Mouse (Mus musculus): ENCODE results near the gene Wnt5a. TPM values are rescaled to one million over a fixed set of nuclear protein-coding genes. Genes with fewer than 3 reads are reported as not detected.

Gene Wnt5a
- polyA plus RNA-seq, 1 experiment from 2014 or later = 0.14 TPM

GRCm38 (mm10) chr14:28507471-28507870, 2.9 kb downstream of the Wnt5a start:
- peak overlapping the region; percentile 82 for H3K4me2 ChIP-seq (ENCODE audit: low read depth, low read length)
- no peaks in the 10 kb centered on the region for H3K36me3 ChIP-seq (replicated peaks; ENCODE audit: insufficient read depth, low read length)
- H3K4me1 ChIP-seq (ENCODE audit: insufficient read depth) = peaks cover 3% of the 10 kb centered on the region; the same call in 1 of the 2 replicates
- H3K9me3 ChIP-seq (ENCODE audit: low read length) = no peaks in the 10 kb centered on the region
- H3K27me3 ChIP-seq (ENCODE audit: insufficient read depth, low read length) = peaks cover 94% of the 10 kb centered on the region
- H3K27ac ChIP-seq (ENCODE audit: low read depth) = no peak overlapping the region
- H3K9ac ChIP-seq (replicated peaks) = no peak overlapping the region
- peak; percentile 62 for DNase-seq
- peak overlapping the region; percentile 54 for H3K4me3 ChIP-seq (ENCODE audit: low read depth, low read length)
- no peak for ATAC-seq
- TF ChIP-seq CTCF (IDR thresholded peaks at IDR 0.05; ENCODE audit: low read depth) = peak; percentile 75
- TF ChIP-seq EP300 (IDR thresholded peaks at IDR 0.05; ENCODE audit: low read depth) = no peak
- WGBS (ENCODE audit: insufficient replicate concordance) = under 1% methylated on average over 18 of the region's 18 CpGs

DNA sequence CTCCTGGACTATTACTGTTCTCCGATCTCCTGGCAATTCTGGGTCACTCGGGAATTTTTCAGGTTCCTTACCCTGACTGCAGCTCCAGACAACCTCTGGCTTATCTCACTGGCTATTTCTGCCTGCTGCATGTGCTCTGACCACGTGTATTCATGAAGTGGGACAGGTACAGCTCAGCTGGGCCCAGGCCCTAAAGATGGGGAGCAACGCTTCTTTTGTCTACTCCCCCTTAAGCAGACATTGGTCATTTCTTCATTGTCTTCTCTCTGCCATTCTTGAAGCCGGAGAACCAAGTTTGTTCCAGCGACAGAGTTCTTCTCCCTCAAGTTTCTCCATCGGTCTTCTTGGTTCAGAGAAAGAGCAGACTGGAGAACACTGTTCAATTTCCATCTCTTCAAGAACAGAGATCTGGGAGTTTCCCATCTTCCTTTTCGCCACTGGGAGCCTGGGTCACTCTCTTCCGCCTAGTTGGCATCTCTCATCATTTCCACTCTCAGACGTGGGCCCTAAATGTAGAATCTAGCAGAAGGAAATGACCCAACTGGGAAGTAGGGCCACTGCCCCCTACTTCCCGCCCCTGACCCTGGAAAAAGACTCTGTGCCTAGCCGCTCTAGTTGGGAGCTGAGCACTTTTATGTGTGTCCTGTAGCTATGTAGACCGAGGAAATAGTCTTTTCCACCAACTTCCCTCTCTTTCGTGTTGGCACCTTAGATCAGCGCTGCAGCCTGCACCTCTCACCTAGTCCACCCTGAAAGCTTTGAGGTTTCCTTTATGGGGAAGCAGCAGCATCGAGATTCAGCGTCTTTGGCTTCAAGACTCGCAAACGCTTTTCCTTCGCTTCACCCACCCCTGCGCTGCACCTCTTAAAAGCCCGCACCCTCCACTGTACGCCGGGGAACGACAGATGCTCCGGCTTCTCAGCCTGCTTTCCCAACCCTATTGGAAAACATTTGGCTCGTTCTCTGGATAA, 4.0 kb downstream of the Wnt5a start:
- Histone ChIP-seq H3K4me3 (ENCODE audit: low read depth, low read length) (no peak overlapping the region), H3K27me3 (ENCODE audit: insufficient read depth, low read length) (peaks cover 93% of the 10 kb centered on the region), H3K9me3 (ENCODE audit: low read length) (no peaks in the 10 kb centered on the region), H3K27ac (ENCODE audit: low read depth) (no peak overlapping the region), H3K4me2 (ENCODE audit: low read depth, low read length) (no peak overlapping the region), H3K4me1 (ENCODE audit: insufficient read depth) (peaks cover 3% of the 10 kb centered on the region; the same call in 1 of the 2 replicates), H3K9ac (replicated peaks) (no peak overlapping the region), H3K36me3 (replicated peaks; ENCODE audit: insufficient read depth, low read length) (no peaks in the 10 kb centered on the region)
- no peak for DNase-seq
- no peak for TF ChIP-seq EP300 (IDR thresholded peaks at IDR 0.05; ENCODE audit: low read depth)
- TF ChIP-seq CTCF (IDR thresholded peaks at IDR 0.05; ENCODE audit: low read depth) = no peak
- ATAC-seq = no peak
- WGBS (ENCODE audit: insufficient replicate concordance) = 13% methylated on average over 27 of the region's 27 CpGs

- H3K27me3 ChIP-seq (ENCODE audit: insufficient read depth, low read length) = peaks cover 89% of the 10 kb centered on the region
- under 1% methylated on average over 47 of the region's 47 CpGs for WGBS (ENCODE audit: insufficient replicate concordance)
Observed at GRCm38 (mm10) chr14:28509441-28510340, 5.1 kb downstream of the Wnt5a start.

GRCm38 (mm10) chr14:28510341-28511028, 5.9 kb downstream of the Wnt5a start:
- peaks cover 3% of the 10 kb centered on the region; the same call in 1 of the 2 replicates for H3K4me1 ChIP-seq (ENCODE audit: insufficient read depth)
- H3K4me2 ChIP-seq (ENCODE audit: low read depth, low read length) = no peak overlapping the region
- no peak for ATAC-seq
- H3K9me3 ChIP-seq (ENCODE audit: low read length) = no peaks in the 10 kb centered on the region
- no peak overlapping the region for H3K4me3 ChIP-seq (ENCODE audit: low read depth, low read length)
- TF ChIP-seq EP300 (IDR thresholded peaks at IDR 0.05; ENCODE audit: low read depth) = no peak
- TF ChIP-seq CTCF (IDR thresholded peaks at IDR 0.05; ENCODE audit: low read depth) = no peak
- H3K27me3 ChIP-seq (ENCODE audit: insufficient read depth, low read length) = peaks cover 85% of the 10 kb centered on the region
- H3K27ac ChIP-seq (ENCODE audit: low read depth) = no peak overlapping the region
- DNase-seq = no peak
- H3K9ac ChIP-seq (replicated peaks) = no peak overlapping the region
- 5% methylated on average over 29 of the region's 29 CpGs for WGBS (ENCODE audit: insufficient replicate concordance)
- H3K36me3 ChIP-seq (replicated peaks; ENCODE audit: insufficient read depth, low read length) = no peaks in the 10 kb centered on the region

More at GRCm38 (mm10) chr14:28509441-28510340, 5.1 kb downstream of the Wnt5a start:
- ATAC-seq (no peak), DNase-seq (no peak)
- no peaks in the 10 kb centered on the region for H3K9me3 ChIP-seq (ENCODE audit: low read length)
- no peak overlapping the region for H3K4me3 ChIP-seq (ENCODE audit: low read depth, low read length)
- no peaks in the 10 kb centered on the region for H3K36me3 ChIP-seq (replicated peaks; ENCODE audit: insufficient read depth, low read length)
- TF ChIP-seq CTCF (IDR thresholded peaks at IDR 0.05; ENCODE audit: low read depth) (no peak), EP300 (IDR thresholded peaks at IDR 0.05; ENCODE audit: low read depth) (no peak)
- no peak overlapping the region for H3K9ac ChIP-seq (replicated peaks)
- H3K4me2 ChIP-seq (ENCODE audit: low read depth, low read length) = no peak overlapping the region
- H3K4me1 ChIP-seq (ENCODE audit: insufficient read depth) = peaks cover 3% of the 10 kb centered on the region; the same call in 1 of the 2 replicates
- H3K27ac ChIP-seq (ENCODE audit: low read depth) = no peak overlapping the region

DNA sequence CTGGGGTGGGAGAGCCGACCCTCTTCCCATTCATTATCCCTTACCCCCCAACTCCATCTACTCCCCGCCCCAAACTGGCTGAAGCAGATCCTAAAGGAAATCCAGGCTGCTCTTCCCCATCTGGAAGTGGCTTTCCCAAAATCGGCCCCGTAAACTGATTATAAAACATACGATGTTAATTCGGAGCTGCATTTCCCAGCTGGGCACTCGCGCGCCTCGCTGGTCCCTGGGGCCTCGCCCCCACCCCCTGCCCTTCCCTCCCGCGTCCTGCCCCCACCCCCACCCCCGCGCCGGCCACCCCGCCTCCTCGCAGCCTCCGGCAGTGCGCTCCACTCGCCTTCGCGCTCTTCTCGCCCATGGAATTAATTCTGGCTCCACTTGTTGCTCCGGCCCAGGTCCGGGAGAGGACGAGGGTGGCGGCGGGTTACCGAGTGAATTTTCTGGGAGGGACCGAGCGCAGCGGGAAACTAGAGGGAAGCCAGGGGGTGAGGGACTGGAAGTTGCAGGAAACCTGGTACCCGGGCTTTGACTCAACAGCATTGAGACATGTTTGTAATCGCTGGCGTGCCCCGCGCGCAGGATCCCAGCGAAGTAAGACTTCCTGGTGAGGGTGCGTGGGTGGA, 6.6 kb downstream of the Wnt5a start:
- H3K27me3 ChIP-seq (ENCODE audit: insufficient read depth, low read length) = peaks cover 79% of the 10 kb centered on the region
- H3K4me3 ChIP-seq (ENCODE audit: low read depth, low read length) = no peak overlapping the region; the same call in 1 of the 2 replicates
- DNase-seq (no peak), ATAC-seq (no peak)
- peaks cover 3% of the 10 kb centered on the region; the same call in 1 of the 2 replicates for H3K4me1 ChIP-seq (ENCODE audit: insufficient read depth)
- 1% methylated on average over 35 of the region's 41 CpGs for WGBS (ENCODE audit: insufficient replicate concordance)
- no peak overlapping the region for H3K9ac ChIP-seq (replicated peaks)
- H3K36me3 ChIP-seq (replicated peaks; ENCODE audit: insufficient read depth, low read length) = no peaks in the 10 kb centered on the region
- H3K27ac ChIP-seq (ENCODE audit: low read depth) = no peak overlapping the region
- no peak for TF ChIP-seq EP300 (IDR thresholded peaks at IDR 0.05; ENCODE audit: low read depth)
- no peak for TF ChIP-seq CTCF (IDR thresholded peaks at IDR 0.05; ENCODE audit: low read depth)
- H3K4me2 ChIP-seq (ENCODE audit: low read depth, low read length) = no peak overlapping the region
- no peaks in the 10 kb centered on the region for H3K9me3 ChIP-seq (ENCODE audit: low read length)
